Mouse (Mus musculus) adrenal gland, adult (tissue): ENCODE results near the gene Cfap299.

Experiments used
- DNase-seq, 2 experiments: peaks; one replicate each; pipeline ENCODE4 v3.0.0; 2022 to 2023; ENCODE audit warnings: low spot score in 1 of 2; ENCODE audit not compliant: inconsistent age in 2 of 2

The Cfap299 gene

DNA sequence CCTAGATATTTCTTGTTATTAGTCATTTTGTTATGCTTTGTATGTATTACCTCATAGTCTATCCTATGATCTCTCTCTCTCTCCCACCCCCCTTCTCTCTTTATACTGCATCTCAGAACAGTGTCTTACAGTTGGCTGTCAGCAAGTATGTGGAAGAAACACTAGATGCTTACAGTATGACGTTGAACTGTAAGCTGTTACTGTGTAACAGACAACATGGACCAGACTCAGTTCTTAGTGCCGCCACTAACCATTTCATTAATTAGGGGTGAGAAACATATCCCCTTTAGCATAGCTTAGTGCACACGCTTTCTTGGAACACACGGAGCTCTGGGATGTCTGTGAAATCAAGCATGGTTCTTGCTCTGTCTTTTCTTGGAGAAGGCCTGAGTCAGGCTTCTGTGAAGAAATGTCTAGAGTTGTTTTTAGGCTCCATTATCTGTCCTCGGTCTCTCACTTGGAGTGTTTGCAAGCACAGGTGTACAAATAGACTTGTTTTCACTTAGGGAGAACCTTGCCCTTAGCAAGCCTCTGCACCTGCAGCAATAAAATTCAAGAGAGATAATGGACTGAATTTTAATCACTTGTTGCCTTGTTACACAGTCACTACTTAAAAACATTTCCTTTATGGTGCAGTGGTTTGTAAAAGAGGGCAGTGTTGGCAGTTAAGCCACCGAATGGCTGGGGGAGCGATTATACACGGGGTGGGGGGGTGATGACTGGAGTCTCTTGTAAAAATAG is 47.1 kb downstream of the Cfap299 start:
- no peak for DNase-seq

- DNase-seq: no peak
These were observed 47.6 kb downstream of the Cfap299 start for GRCm38 (mm10) chr5:98376799-98377090.

- no peak for DNase-seq
These were observed 51.3 kb downstream of the Cfap299 start for GRCm38 (mm10) chr5:98380360-98380759.

- no peak for DNase-seq
These were observed 58.0 kb downstream of the Cfap299 start for GRCm38 (mm10) chr5:98387054-98387453.

DNA sequence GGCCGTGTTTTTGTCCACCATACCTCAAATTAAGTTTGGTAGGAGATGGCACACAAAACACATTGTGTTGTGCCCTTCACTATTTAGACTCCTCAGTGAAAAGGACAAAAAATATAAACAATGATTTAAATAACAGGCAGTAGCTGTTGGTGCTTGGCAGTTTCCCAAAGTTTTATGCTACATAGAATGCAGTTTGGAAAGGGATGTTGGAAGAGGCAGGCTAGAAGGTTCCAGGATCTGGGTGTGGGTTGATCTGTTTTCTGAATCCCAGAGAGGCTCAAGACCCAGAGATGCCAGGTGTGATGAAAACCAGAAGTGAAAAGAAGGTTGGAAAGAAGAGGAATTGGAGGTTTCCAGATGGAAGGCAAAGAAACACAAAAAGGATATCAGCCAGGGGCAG is 73.1 kb downstream of the Cfap299 start:
- no peak for DNase-seq

- peak; percentile 23 to 69 for DNase-seq
These were observed 81.0 kb downstream of the Cfap299 start for GRCm38 (mm10) chr5:98410060-98410459.

- DNase-seq: no peak
These were observed 87.5 kb downstream of the Cfap299 start for GRCm38 (mm10) chr5:98416385-98417145.

DNA sequence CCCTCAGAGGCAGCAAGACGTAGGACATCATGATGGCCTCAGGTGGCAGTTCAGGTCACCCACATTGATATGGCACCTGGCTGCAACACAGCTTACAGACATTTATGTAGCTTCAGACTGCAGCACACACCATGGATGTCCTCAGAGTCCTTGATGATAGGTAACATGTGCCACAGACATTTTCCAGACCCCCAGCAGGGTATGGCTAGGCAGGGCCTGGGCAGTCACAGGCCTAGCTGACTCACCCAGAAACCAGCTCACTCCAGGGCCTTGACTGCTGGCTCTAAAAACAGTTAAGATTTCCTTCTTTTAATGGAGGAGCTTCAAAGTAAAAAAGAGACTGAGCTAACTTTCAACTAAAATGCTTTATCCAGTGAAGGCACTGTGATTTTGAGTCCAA is 95.9 kb downstream of the Cfap299 start:
- DNase-seq: peak; percentile 18 to 56

DNA sequence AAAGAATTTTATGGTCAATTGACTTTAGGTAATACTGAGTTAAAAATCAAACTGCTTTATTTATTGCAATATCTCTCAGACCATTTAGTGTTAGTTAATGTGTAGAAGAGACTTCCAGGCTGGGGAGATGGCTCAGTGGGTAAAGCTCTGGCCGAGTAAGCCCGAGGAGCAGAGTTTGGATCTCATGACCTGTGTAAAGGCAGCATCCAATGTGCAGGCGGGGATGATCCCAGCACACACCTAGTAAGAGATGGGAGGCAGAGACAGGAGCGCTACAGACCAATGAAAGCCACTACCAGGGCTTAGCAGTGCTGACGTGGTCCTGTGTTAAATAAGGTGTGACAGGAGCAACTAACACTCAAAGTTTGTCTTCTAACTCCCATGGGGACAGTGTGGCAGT is 97.0 kb downstream of the Cfap299 start:
- DNase-seq: no peak

DNA sequence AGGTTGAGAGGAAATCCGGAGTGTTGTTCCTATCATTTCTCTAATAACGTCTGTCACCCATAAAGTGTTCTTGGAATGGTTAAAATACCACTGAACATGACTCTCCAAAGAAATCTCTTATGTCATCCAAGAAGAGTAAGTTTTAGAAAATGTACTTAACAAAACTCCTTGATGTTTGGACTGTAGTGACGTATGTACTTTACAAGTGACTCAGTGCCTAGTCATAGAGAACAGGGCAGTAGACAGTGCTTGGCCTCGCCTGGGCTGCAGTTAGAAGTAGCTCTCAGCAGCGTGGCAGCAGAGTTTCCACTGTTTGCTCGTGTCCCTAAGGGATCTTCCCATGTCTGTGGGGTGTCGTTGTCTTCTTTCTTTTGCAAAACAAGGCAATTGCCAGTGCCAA is 101.0 kb downstream of the Cfap299 start:
- peak; percentile 56 to 80 for DNase-seq

DNA sequence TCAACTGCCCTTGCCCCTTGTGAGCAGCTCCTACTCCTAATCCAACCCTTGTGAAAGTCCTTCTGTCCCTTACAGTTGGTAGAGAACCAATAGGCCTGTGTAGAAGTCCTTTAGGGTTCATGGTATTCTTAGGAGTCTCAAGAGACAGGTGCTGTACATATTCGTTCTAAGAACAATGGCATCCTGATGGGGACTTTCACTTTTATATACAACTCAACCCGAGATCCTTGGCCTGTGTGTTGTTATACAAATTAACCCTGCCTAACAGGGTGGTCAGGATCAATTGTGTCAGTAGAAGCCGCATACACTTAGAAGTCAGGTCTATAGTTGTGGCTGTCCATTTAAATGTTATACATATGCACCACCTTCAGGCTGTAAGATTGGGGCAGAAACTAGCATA is 109.6 kb downstream of the Cfap299 start:
- no peak for DNase-seq

DNA sequence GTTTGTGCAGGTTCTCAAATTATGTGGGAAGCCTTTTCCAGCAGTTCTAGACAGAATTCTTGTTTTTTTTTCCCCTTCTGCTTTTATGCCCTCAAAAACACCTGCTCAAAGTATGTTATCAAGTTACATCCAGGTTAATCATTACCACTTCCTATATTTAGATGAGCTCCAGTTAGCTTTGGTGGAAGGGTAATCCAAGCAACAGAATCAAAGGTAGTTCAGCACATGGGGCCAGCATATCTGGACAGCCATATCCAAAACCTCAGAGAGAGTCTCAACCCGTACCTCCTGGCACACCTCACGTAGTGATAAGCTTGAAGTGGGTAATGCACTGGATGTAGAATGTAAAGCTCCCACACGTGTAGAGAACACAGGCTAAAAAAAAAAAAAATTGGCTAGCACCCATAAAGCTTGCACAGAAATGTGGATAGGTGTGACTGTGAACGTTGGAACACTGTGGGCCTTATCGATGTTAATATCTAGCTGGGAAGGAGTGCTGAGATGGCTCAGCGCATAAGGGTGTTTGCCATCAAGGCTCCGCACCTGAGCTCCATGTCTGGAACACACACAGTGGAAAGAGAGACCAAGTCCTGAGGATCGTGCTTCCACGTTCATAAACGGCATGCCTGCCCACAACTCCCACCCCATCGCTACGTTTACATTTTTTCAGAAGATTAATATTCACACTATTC is 117.8 kb downstream of the Cfap299 start:
- no peak for DNase-seq

DNA sequence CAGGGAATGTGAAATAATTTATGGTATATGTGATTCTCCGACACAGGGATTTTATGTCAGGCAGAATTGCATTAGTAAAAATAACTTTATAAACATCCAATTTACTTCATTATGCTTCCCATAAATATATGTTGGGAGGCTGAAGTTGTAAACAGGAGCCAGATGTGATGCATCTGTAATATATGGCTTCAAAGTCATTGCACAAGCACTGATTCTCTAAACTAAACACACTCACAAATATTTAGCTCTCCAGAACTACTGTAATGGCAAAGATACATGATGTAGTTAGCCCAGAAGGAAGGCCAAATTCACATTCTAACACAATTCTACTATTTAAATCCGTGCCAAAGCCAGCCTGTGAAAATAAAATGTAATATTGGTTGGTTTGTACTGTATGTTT is 120.8 kb downstream of the Cfap299 start:
- no peak for DNase-seq

- no peak for DNase-seq
These were observed 137.9 kb downstream of the Cfap299 start for GRCm38 (mm10) chr5:98466882-98467535.

DNA sequence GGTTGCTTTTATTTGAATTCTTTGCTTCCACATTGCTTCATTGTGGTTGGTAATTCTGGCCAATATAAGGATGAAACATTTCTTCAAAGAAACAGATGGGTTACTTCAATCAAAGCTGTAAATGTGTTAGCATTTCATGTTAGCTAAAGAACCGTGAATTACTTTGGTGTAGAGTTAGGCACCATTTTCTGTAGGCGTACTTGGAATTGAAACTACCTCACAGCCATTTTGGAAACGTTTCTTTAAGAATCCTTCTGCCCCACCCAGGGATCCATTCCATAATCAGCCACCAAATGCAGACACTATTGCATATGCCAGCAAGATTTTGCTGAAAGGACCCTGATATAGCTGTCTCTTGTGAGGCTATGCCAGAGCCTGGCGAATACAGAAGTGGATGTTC is 140.9 kb downstream of the Cfap299 start:
- DNase-seq: no peak

DNA sequence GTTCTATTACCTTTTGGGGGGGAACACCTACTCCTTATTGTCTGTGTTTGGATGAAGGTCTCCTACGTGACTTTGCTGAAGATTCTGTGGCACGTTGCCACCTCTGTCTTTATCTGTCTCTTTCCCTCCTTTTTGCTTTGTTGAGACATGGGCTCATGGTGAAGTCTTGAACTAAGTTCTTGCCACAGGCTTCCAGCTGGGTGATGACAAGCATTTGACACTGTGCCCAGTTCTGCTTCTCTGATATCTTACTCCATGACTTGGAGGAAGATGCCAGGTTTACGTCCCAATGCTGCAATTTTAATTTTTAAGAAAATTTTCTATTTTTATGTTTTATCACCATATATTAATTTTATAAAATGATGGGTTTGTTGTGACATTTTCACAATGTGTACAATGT is 147.4 kb downstream of the Cfap299 start:
- no peak for DNase-seq

DNA sequence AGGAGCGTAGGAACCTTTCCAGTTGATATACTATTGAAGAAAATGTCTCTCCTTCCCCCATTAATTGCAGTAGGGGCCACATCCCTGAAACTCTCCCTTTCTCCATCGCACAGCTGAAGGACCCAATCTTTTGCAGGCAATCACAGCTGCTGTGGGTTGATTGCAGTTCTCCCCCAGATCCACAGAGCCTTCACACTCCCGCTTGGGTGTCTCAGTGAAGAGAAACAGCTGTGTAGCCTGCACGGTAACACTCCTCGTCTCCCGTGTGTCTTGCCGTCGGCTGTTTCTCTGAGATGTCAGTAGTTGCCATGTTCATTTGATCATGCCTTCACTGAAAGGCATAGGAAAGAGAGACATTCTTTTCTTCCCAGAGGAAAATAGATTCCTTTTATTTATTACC is 148.2 kb downstream of the Cfap299 start:
- no peak for DNase-seq

DNA sequence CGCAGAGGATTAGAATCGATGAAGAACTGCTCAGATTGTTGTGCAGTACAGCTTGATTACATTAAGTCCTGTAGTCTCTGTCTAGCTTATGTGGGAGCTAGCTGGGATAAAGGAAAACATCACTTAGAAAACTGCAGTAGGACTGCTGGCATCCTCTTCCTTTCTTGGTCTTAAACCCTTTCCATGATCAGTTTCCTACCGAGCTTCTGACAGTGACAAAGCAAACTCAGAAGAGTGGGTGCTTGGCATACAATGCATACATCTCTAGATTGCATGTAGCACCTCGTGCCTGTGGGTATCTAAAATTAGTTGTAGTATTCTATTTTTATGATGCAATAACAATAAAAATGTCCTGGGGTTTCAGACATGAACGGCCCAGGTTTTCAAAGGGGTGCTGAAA is 154.4 kb downstream of the Cfap299 start:
- DNase-seq: no peak

GRCm38 (mm10) chr5:98485189-98485588 is 156.1 kb downstream of the Cfap299 start:
- DNase-seq: no peak

- DNase-seq: no peak
These were observed 169.2 kb downstream of the Cfap299 start for GRCm38 (mm10) chr5:98498317-98498716.

DNA sequence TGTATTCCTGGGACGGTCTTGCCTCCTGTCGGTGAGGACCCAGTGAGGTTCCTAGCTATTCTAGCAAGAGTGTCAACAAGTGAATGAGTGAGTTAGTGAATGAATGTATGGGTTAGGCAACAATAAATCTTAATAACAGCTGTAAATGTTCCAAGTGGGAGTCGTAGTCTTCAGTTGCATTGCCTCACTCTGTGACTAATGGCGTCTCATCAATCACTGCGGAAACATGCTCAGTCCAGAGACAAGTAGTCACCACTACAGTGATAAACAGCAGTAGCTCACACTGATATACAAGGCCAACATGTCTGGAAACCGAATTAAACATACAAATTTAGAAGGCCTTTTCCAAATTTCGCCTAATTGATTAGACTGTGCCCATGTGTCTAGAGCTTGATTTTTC is 187.1 kb downstream of the Cfap299 start:
- peak; percentile 7 to 68 for DNase-seq

- no peak for DNase-seq
These were observed 191.0 kb downstream of the Cfap299 start for GRCm38 (mm10) chr5:98520118-98520517.
